Mouse (Mus musculus): ENCODE measurements at regions not wholly inside any gene's neighbourhood (a gene's known extent, or its start where the extent isn't known, plus 50 kb on each side); places are given as distances from the start of the nearest gene placed in this dataset.

DNA sequence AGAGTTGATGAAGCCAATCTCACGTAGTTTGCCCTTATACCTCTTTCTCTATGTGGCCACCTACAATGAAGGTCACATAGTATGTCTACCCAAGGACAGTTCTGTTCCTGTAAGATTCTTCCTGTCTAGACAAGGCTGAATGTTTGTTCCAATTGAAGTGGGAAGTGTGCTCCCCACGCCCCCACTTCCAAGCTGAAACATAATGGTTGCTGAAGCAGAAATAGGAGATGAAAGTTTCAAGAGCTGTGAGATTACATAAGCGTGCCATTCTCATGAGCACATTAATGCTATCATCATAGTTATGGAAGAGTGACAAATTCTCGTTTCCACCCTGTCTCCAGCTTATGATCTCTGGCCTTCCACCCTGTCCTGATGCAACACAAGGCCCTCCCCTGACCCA is 320.8 kb upstream of the Vstm2b start:
- TF ChIP-seq CTCF (IDR thresholded peaks at IDR 0.05; ENCODE audit: borderline replicate concordance, insufficient read depth, low read depth, low read length) (no peak), POLR2A (IDR thresholded peaks at IDR 0.05; ENCODE audit: borderline replicate concordance, insufficient read depth, low read length) (no peak)

All from cerebellum, adult 2 months (tissue).